Mouse (Mus musculus): ENCODE measurements around the gene Muc5ac.
"Not testable (repeated sequence)": the region's sequence is repeated elsewhere in the genome, so short reads cannot be mapped to it uniquely, and the experiment has no call there.

The Muc5ac gene

DNA sequence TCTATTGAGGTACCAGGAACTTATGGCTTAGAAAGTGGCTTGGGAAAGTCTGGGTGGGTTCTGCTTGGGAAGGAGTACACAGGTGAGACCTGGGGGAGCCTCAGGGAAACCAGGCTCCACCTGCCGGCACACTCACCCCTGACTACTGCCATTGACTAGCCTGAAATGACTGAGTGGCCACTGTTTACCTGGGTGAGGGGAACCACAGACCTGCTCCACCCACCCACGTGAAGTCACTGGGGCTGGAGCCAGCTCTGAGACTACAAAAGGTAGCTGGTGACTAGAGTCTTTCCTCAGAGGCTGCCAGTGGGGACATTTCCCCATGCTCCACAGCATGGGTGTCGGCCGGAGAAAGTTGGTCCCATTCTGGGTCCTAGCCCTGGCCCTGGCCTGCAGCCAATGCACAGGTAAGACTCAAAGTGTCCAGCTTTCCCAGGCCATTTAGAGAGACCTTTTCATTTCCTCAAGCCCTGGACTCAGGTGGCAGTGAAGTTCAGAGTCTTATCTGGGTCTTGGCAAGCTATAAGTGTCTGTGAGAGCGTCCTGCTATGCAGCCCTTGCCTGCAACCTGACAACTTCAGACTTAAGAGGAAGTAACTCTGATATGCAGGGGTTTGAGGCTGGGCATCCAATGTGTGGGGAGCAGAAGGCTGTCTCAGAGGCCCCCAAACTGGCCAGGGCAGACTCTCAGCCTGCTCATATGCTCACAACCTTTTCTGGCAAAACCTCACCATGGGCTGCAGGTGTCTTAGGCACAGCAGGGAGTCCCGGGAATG is at the start of gene Muc5ac:
Gene Muc5ac, plus strand, starts transcription at position 296 of the 776 bp plus-strand sequence.
- peak; percentile 17 for DNase-seq

GRCm38 (mm10) chr7:141747451-141748100 is 41.2 kb upstream of the Muc5ac start:
- no peak for DNase-seq

DNA sequence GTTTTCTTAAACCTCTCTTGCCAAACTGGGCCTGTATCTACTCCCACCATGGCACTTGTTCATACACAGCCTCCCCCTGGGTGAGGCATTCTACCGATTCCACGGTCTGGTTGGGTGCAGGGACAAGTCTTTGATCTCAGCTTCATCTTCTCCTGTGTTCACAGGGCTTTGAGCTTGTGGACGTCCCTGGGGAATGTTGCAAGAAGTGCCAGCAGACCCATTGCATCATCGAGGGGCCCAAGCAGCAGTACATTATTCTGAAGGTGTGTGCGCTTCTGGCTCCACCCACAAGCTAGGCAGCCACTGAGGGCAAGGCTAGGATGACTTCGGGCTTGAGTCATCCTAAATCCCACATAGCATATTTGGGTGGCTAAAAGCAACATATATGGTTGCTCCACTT is 36.3 kb upstream of the Muc5ac start:
- DNase-seq: no peak

DNA sequence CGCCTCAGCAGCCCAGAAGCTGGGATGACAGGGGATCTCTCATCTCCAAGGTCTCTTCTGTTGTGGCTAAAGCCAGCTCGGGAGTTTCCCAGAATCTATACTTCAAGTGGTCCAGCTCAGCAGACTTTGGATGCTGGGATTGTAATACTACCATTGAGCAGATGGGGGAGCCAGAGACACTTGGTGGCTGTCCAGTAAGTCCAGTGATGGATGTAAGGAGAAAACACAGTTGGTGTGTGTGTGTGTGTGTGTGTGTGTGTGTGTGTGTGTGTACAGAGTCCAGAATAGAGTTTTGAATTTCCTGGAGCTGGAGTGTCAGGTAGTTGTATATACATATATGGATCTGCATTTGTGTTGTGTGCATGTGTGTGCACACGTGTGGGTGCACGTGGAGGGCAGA is 32.9 kb upstream of the Muc5ac start:
- peak; percentile 84 for DNase-seq

DNA sequence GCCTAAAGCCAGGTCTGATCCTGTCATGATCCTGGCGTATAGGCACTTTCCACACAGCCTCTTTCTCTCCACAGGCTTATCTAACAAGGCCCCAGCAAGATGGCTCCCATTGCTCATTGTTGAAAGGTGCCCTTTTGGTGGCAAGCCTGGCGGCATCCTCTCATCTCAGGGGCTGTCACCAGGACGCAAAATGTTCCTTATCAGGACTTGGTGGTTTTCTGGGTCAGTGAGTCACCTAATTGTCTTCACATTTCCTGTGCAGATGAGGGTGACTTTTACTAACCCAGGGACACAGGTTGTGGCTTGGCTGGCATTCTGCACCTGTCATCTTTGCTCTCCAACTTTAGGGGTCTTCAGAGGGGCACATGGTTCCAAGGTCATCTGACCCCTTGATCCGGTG is 30.5 kb upstream of the Muc5ac start:
- no peak for DNase-seq

GRCm38 (mm10) chr7:141770521-141770920 is 18.3 kb upstream of the Muc5ac start:
- DNase-seq: no peak

DNA sequence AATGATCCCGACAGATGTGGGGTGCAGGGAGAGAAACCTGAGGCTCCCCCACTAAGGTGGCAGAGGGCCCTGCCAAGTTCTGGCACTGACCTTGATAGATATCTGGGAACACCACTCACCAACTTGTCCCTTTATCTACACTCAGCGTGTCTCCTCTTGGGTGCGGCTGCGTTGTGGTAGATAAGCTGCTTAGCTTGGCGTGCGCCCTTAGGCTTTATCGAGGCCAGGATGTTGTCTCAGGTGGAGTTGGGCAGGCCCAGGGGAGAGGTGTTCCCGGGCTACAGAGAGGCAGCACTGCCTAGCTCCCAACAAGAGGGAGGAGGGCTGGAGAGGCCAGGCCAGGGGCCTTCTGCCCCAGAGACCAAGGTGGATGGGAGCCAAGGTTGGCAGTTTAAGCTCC is 17.8 kb upstream of the Muc5ac start:
- no peak for DNase-seq

DNA sequence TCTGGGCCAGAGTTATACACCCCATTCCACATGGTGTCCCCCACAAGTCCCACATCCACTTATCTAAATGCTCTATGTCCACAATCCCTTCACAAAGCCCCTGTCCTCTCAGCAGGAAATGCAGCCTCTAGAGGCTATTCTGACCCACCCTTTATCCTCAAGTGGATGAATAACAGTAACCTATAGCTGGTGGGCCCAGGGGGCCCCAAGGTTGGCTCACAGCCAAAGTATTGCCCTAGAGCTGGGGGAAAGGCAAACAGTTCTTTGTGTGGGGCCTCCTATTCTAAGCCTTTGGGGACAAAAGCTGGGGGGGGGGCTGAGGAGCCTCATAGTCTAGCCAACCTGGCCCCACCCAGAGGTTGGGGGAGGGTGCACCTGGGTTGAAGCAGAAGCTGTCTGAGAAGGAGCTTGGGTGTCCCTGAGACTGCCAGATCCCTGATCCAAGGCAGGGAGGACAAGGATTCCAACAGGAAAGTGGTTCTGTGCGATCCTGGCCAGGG is 16.7 kb upstream of the Muc5ac start:
- no peak for DNase-seq

- DNase-seq: no peak
Measured at GRCm38 (mm10) chr7:141774855-141775254, 13.9 kb upstream of the Muc5ac start.

DNA sequence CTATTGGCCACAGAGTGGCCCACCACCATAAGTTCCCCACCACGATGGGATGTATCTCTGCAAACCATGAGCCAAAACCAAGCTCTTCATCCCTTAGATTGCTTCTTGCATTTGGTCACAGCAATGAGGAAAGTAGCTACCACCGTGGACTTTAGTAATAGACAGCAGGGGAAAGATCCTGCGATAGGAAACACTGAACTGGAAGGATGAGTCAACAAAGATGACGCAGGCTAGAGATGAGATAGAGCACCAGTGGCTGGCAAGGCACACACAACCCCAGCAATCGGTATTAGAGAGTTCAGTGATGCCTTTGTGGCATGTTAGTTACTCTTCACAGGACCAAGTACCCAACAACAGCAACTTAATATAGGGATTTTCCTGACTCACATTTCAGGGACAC is 12.6 kb upstream of the Muc5ac start:
- DNase-seq: no peak

DNA sequence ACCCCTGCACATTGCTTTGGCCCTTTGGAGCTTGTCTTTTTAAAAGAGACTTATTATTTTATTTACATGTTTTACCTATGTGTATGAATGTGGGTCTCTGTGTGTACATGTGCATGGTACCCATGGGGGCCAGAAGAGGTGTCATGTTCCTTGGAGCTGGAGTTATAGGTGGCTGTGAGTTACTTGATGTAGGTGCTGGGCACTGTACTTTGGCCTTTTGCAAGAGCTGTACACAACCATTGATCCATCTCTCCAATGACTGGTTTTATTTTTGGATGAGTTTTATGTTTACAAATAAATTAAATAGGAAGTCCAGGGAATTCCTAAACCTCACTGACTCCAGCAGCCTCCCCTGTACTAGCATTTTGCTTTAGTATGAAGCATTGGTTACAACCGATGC is 5.5 kb downstream of the Muc5ac start:
- DNase-seq: no peak

DNA sequence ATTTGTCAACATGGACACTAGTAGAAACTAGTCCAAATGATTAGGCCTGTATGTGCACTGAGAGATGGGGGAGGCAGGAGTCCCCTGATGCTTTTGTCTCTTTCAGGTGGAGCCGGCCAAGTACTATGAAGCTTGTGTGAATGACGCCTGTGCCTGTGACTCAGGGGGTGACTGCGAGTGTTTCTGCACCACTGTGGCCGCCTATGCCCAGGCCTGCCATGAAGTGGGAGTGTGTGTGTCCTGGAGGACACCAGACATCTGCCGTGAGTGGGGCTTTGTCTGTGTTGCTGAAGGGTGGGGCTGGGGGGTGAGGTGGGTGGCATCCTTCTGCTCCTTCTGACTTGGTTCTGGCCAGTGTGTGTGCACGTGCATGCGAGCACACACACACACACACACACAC is 14.4 kb downstream of the Muc5ac start:
- DNase-seq: no peak

DNA sequence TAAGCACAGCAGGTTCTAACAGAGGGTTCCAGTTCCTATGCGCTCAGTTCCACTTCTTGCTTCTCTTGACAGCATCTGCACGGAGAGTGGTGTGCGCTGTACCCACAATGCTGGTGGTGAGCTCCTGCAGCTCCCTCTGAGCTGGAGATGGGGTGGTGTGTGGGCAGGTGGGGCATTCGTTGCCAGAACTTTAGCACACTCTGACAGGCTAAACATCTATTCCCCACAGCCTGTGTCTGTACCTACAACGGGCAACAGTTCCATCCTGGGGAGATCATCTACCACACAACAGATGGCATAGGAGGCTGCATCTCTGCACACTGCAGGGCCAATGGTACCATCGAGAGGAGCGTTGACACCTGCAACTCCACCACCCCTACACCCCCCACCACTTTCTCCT is 16.6 kb downstream of the Muc5ac start:
- no peak for DNase-seq

DNA sequence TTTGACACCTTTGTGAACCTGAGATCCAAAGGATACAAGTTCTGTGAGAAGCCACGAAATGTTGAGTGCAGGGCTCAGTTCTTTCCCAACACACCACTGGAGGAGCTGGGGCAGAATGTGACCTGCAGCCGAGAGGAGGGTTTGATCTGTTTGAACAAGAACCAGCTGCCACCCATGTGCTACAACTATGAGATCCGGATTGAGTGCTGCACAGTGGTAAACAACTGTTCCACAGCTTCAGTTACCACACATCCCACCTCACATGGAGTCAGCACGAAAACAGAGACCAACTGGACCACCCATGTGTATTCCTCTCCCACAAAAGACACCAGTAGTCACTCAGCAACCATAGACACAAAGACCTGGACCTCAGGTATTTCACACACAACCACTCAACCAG is 19.1 kb downstream of the Muc5ac start:
- not testable (repeated sequence) for DNase-seq

GRCm38 (mm10) chr7:141809933-141810332 is 21.2 kb downstream of the Muc5ac start:
- not testable (repeated sequence) for DNase-seq

DNA sequence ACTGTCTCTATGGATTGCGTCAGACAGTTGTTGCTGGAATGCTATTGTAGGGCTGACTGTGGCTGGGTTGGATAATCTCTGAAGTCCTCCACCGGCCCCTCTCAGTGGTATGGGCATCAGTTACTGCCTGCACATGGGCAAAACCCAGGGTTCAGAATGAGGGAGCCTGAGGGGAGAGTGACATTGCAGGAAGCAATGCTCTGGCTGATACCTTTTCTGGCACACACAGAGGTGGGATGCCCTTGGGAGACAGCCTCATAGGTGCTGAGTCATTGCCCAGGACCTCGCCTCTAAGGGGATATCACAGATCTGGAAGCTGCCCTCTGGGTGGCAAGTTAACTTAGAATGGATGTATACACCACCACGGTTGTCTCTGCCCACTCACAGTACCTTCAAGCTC is 24.5 kb downstream of the Muc5ac start:
- DNase-seq: no peak

DNA sequence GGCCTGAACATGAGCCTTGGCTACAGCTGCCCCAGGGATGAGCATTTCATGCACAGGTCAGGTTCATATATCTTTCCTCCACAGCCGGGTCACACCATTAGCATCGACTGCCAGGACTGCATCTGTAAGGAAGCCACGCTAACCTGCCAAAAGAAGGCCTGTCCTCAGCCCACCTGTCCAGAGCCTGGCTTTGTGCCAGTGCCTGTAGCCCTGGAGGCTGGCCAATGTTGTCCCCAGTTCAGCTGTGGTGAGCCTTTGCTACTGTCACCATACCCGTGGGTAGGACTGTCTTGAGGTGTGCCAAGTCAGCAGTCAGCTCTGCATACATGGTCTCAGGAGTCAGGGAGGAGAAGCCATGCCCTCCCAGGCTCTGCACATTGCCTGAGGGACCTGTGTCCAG is 26.6 kb downstream of the Muc5ac start:
- DNase-seq: no peak

- DNase-seq: no peak
Measured at GRCm38 (mm10) chr7:141817355-141818075, 28.7 kb downstream of the Muc5ac start.

- DNase-seq: no peak
Measured at GRCm38 (mm10) chr7:141818267-141818666, 29.5 kb downstream of the Muc5ac start.

- no peak for DNase-seq
Measured at GRCm38 (mm10) chr7:141822582-141823261, 34.0 kb downstream of the Muc5ac start.

GRCm38 (mm10) chr7:141823699-141824098 is 34.9 kb downstream of the Muc5ac start:
- no peak for DNase-seq

DNA sequence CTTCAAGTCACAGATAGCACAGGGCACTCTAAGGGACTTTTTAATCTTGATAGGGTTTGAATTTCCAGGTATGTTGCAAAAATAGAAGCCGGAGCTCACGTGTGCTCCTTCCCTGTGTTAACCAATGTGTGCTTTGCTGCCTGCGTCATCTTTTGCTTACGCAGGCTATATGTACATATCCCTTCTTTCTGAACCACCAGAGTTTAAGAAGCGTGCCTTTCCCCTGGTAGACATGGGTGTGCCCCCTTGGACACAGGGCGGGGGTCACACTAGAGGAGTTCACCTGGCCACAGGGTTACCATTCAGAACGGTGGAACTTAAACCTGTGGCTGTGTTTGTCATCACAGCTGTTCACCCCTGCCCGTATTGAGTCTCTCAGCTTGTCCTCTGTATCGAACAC is 35.6 kb downstream of the Muc5ac start:
- DNase-seq: no peak

DNA sequence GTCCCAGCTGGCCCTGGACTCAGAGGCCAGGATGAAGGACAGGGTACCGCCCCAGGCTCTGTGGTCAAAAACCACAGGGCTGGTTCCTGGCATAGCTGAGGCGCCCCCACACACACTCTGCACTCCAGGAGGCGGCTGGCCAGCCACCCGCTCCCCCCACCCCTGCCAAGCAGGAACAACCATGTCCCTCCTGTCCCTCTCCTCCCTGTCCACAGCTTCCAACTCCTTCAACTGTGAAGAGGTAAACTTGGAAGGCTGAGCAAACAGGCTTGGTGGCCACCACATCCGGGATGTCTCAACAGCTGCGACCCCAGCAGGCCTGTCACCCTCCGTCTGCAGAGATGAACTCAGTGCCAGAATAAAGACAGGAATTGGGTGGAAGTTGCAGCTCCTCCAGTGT is 47.2 kb downstream of the Muc5ac start:
- DNase-seq: peak; percentile 18

All from lung, postnatal 36 days (tissue).